26 mouse cellular contexts compared by ENCODE assay signal in genomic region chr16:45625342-45625741, GRCm38 (mm10). TPM values are rescaled to one million over a fixed set of nuclear protein-coding genes. Genes with fewer than 3 reads are reported as not detected.
"Had no signal": no experiment of that assay in that cellular context is flagged by ENCODE, and none has a peak within 500 bp of the region (broad histone marks: within the 10 kb centered on the region; RNA-seq: fewer than 3 reads in every experiment).

No protein-coding gene starts in this region.

- H3K36me3 ChIP-seq: limb, embryonic 10.5 days; limb, embryonic 13.5 days; liver, embryonic 12.5 days; liver, embryonic 15.5 days; neural tube, embryonic 12.5 days; neural tube, embryonic 15.5 days had no signal

- H3K27me3 ChIP-seq: limb, embryonic 13.5 days; liver, embryonic 12.5 days; liver, embryonic 15.5 days; neural tube, embryonic 12.5 days; neural tube, embryonic 15.5 days had no signal

- ATAC-seq: liver, embryonic 12.5 days had no signal

- H3K4me1 ChIP-seq: limb, embryonic 10.5 days; limb, embryonic 13.5 days; liver, embryonic 15.5 days; neural tube, embryonic 12.5 days; neural tube, embryonic 15.5 days had no signal

- H3K4me3 ChIP-seq: limb, embryonic 10.5 days; limb, embryonic 13.5 days; liver, embryonic 12.5 days; liver, embryonic 15.5 days; neural tube, embryonic 12.5 days; neural tube, embryonic 15.5 days had no signal

- H3K27ac ChIP-seq: limb, embryonic 10.5 days; limb, embryonic 13.5 days; liver, embryonic 12.5 days; liver, embryonic 15.5 days; neural tube, embryonic 12.5 days; neural tube, embryonic 15.5 days; stomach, postnatal 0 days had no signal

- H3K9me3 ChIP-seq: limb, embryonic 10.5 days; limb, embryonic 13.5 days; liver, embryonic 12.5 days; liver, embryonic 15.5 days; neural tube, embryonic 12.5 days; neural tube, embryonic 15.5 days had no signal

- H3K9ac ChIP-seq: limb, embryonic 13.5 days; liver, embryonic 12.5 days; liver, embryonic 15.5 days; neural tube, embryonic 12.5 days; neural tube, embryonic 15.5 days had no signal

- DNase-seq: kidney, adult 18-20 months; kidney, adult 9 months; kidney, postnatal 4 days; liver; lung, adult 18-20 months; lung, postnatal 14 days; lung, postnatal 4 days; midbrain, embryonic 14.5 days; right cerebral cortex, adult 18-20 months; right cerebral cortex, postnatal 14 days; right cerebral cortex, postnatal 4 days; thymus, adult 2 months; thymus, postnatal 14 days; thymus, postnatal 4 days had no signal

RNA-seq across cellular contexts. Expression of gene Gcsam, which starts 15.2 kb away (rescaled TPM):
- total RNA-seq: layer of hippocampus, adult 18-20 months; layer of hippocampus, postnatal 14 days; left cerebral cortex, postnatal 25 days; midbrain, postnatal 0 days had no signal
- polyA plus RNA-seq: limb, embryonic 10.5 days; midbrain, embryonic 11.5 days; midbrain, embryonic 14.5 days; midbrain, postnatal 0 days; neural tube, embryonic 15.5 days had no signal

RNA-seq across cellular contexts. Expression of gene BC016579, which starts 28.5 kb away (rescaled TPM):
- total RNA-seq: layer of hippocampus, postnatal 14 days; midbrain, postnatal 0 days had no signal
- polyA plus RNA-seq: limb, embryonic 10.5 days; midbrain, postnatal 0 days; neural tube, embryonic 15.5 days had no signal
